Comparison of ENCODE assay signal across 20 mouse cellular contexts in genomic region chr6:51629671-51630070, GRCm38 (mm10).
DNase-seq lines count a peak whose midpoint lies in the region; ATAC-seq and TF ChIP-seq lines count a peak whose summit lies in the region.
"Had no signal": no experiment of that assay in that cellular context is flagged by ENCODE, and none has a peak within 500 bp of the region (broad histone marks: within the 10 kb centered on the region; RNA-seq: fewer than 3 reads in every experiment).

No protein-coding gene starts in this region.

- TF ChIP-seq CTCF in lung, postnatal 0 days (IDR thresholded peaks at IDR 0.05): no peak
- TF ChIP-seq CTCF in lung, adult 2 months (IDR thresholded peaks at IDR 0.05; ENCODE audit: insufficient read depth, low read length): no peak

- TF ChIP-seq EP300 in lung, postnatal 0 days (IDR thresholded peaks at IDR 0.05): no peak

- peak; percentile 21 for DNase-seq in lung, postnatal 0 days (ENCODE audit: low spot score)
- DNase-seq in lung, adult 2 months: no peak
- DNase-seq in lung, postnatal 36 days: peak; percentile 63
- DNase-seq in kidney, postnatal 14 days: no peak
- no peak for DNase-seq in T-cell, adult 2 months (ENCODE audit: low spot score)
- DNase-seq: adrenal gland, postnatal 14 days; B cell, adult 2 months; cerebellum, adult 18-20 months; cerebellum, adult 9-11 months; cerebellum, postnatal 36 days; forebrain, postnatal 0 days; gastrocnemius, postnatal 25 days; heart, postnatal 36 days had no signal

- ATAC-seq in lung, postnatal 0 days: peak; percentile 59
- 0 out of 2 replicates have a peak, but pooled peaks have one; percentile 50 for ATAC-seq in common myeloid progenitor, adult 5-6 weeks (replicated peaks; ENCODE audit: low read depth, poor library complexity, severe bottlenecking)
- ATAC-seq: activated CD4-positive, CD25-positive, alpha-beta regulatory T cell, adult 4 months; CD4-positive, CD25-positive, alpha-beta regulatory T cell, adult 4 months; forebrain, embryonic 13.5 days; forebrain, postnatal 0 days had no signal

- 36% methylated on average over 3 of the region's 3 CpGs for WGBS in lung, postnatal 0 days
- 30% methylated on average over 3 of the region's 3 CpGs for WGBS in lung, adult 2 months

- no peaks in the 10 kb centered on the region for H3K27me3 ChIP-seq in lung, postnatal 0 days (replicated peaks; ENCODE audit: insufficient read depth, low read length)
- H3K27me3 ChIP-seq: forebrain, embryonic 13.5 days; heart, embryonic 12.5 days; hindbrain, embryonic 15.5 days had no signal

- H3K9ac ChIP-seq in lung, postnatal 0 days (replicated peaks; ENCODE audit: low read depth): no peak overlapping the region
- H3K9ac ChIP-seq: forebrain, embryonic 13.5 days; forebrain, postnatal 0 days; heart, embryonic 12.5 days; hindbrain, embryonic 15.5 days had no signal

- no peaks in the 10 kb centered on the region for H3K4me1 ChIP-seq in lung, postnatal 0 days (ENCODE audit: insufficient read depth, low read depth, low read length)
- H3K4me1 ChIP-seq in lung, adult 2 months (ENCODE audit: control insufficient read depth, insufficient read depth, low read length): peaks cover 21% of the 10 kb centered on the region
- H3K4me1 ChIP-seq: forebrain, embryonic 13.5 days; hindbrain, embryonic 15.5 days had no signal

- no peak overlapping the region for H3K27ac ChIP-seq in lung, postnatal 0 days (ENCODE audit: low read length)
- H3K27ac ChIP-seq: embryonic facial prominence, embryonic 10.5 days; forebrain, embryonic 13.5 days; hindbrain, embryonic 15.5 days had no signal

- H3K9me3 ChIP-seq in lung, postnatal 0 days (ENCODE audit: low read length): no peaks in the 10 kb centered on the region
- H3K9me3 ChIP-seq: embryonic facial prominence, embryonic 10.5 days; forebrain, embryonic 13.5 days; heart, embryonic 12.5 days; hindbrain, embryonic 15.5 days had no signal

- H3K4me3 ChIP-seq in lung, postnatal 0 days (ENCODE audit: low read depth, low read length): no peak overlapping the region
- H3K4me3 ChIP-seq in lung, adult 2 months (replicated peaks; ENCODE audit: extremely low read depth, low read depth, low read length): no peak overlapping the region
- H3K4me3 ChIP-seq: embryonic facial prominence, embryonic 10.5 days; forebrain, embryonic 13.5 days; heart, embryonic 12.5 days; hindbrain, embryonic 15.5 days had no signal

- H3K4me2 ChIP-seq in lung, postnatal 0 days (replicated peaks; ENCODE audit: low read depth, low read length): no peak overlapping the region
- H3K4me2 ChIP-seq: forebrain, embryonic 13.5 days; heart, embryonic 12.5 days; hindbrain, embryonic 15.5 days had no signal

- TF ChIP-seq POLR2A in lung, adult 2 months (IDR thresholded peaks at IDR 0.05; ENCODE audit: borderline replicate concordance, extremely low read depth, low read depth, low read length): no peak

- no peaks in the 10 kb centered on the region for H3K36me3 ChIP-seq in lung, postnatal 0 days (ENCODE audit: insufficient read depth, low read length)
- H3K36me3 ChIP-seq: embryonic facial prominence, embryonic 10.5 days; heart, embryonic 12.5 days; hindbrain, embryonic 15.5 days had no signal

Comparison
In these comparisons a context has a peak if more than half of its experiments do, and no peak if none do; other contexts are left out.
1. DNase-seq: peak in lung, postnatal 0 days (single experiment) and lung, postnatal 36 days (single experiment); none in lung, adult 2 months (single experiment), kidney, postnatal 14 days (single experiment) and T-cell, adult 2 months (single experiment).